Mouse (Mus musculus): ENCODE data around the gene Med13l. TPM values are rescaled to one million over a fixed set of nuclear protein-coding genes. Genes with fewer than 3 reads are reported as not detected.

The Med13l gene
- polyA plus RNA-seq, 1 experiment from 2014 or later, result 7.0 TPM

- no peak for TF ChIP-seq CTCF (IDR thresholded peaks at IDR 0.05; ENCODE audit: low read depth)
- Histone ChIP-seq H3K27me3 (ENCODE audit: insufficient read depth, low read length) (no peaks in the 10 kb centered on the region), H3K4me1 (replicated peaks; ENCODE audit: insufficient read depth, low read length) (no peaks in the 10 kb centered on the region), H3K4me3 (replicated peaks; ENCODE audit: low read depth, low read length) (no peak overlapping the region), H3K27ac (no peak overlapping the region), H3K9ac (ENCODE audit: low read depth, low read length) (no peak overlapping the region), H3K9me3 (replicated peaks; ENCODE audit: low read length) (no peaks in the 10 kb centered on the region), H3K36me3 (ENCODE audit: insufficient read depth, low read length) (peaks cover 5% of the 10 kb centered on the region; the same call in 1 of the 2 replicates), H3K4me2 (ENCODE audit: low read length) (no peak overlapping the region)
- WGBS, result 76% methylated on average over 10 of the region's 10 CpGs
- no peak for DNase-seq (ENCODE audit: low spot score)
- ATAC-seq (replicated peaks; ENCODE audit: low FRiP score, low read depth), result no peak
These were observed 157.0 kb downstream of the Med13l start for GRCm38 (mm10) chr5:118717456-118717855.

- Histone ChIP-seq H3K9me3 (replicated peaks; ENCODE audit: low read length) (no peaks in the 10 kb centered on the region), H3K27me3 (ENCODE audit: insufficient read depth, low read length) (no peaks in the 10 kb centered on the region), H3K9ac (ENCODE audit: low read depth, low read length) (no peak overlapping the region), H3K4me2 (ENCODE audit: low read length) (no peak overlapping the region), H3K27ac (no peak overlapping the region), H3K4me3 (replicated peaks; ENCODE audit: low read depth, low read length) (no peak overlapping the region), H3K4me1 (replicated peaks; ENCODE audit: insufficient read depth, low read length) (no peaks in the 10 kb centered on the region), H3K36me3 (ENCODE audit: insufficient read depth, low read length) (peaks cover 5% of the 10 kb centered on the region; the same call in 1 of the 2 replicates)
- TF ChIP-seq CTCF (IDR thresholded peaks at IDR 0.05; ENCODE audit: low read depth), result no peak
- no peak for ATAC-seq (replicated peaks; ENCODE audit: low FRiP score, low read depth)
- no peak for DNase-seq (ENCODE audit: low spot score)
- WGBS, result 81% methylated on average over 6 of the region's 6 CpGs
These were observed 157.6 kb downstream of the Med13l start for GRCm38 (mm10) chr5:118718070-118718469.

GRCm38 (mm10) chr5:118721416-118721815, 160.9 kb downstream of the Med13l start:
- no peaks in the 10 kb centered on the region for H3K9me3 ChIP-seq (replicated peaks; ENCODE audit: low read length)
- WGBS, result 72% methylated on average over 12 of the region's 12 CpGs
- no peak overlapping the region for H3K27ac ChIP-seq
- no peaks in the 10 kb centered on the region for H3K27me3 ChIP-seq (ENCODE audit: insufficient read depth, low read length)
- peaks cover 16% of the 10 kb centered on the region for H3K36me3 ChIP-seq (ENCODE audit: insufficient read depth, low read length)
- ATAC-seq (replicated peaks; ENCODE audit: low FRiP score, low read depth) (no peak), DNase-seq (ENCODE audit: low spot score) (no peak)
- H3K9ac ChIP-seq (ENCODE audit: low read depth, low read length), result no peak overlapping the region
- H3K4me1 ChIP-seq (replicated peaks; ENCODE audit: insufficient read depth, low read length), result no peaks in the 10 kb centered on the region
- H3K4me3 ChIP-seq (replicated peaks; ENCODE audit: low read depth, low read length), result no peak overlapping the region
- H3K4me2 ChIP-seq (ENCODE audit: low read length), result no peak overlapping the region
- TF ChIP-seq CTCF (IDR thresholded peaks at IDR 0.05; ENCODE audit: low read depth), result no peak

- Histone ChIP-seq H3K4me3 (replicated peaks; ENCODE audit: low read depth, low read length) (no peak overlapping the region), H3K9me3 (replicated peaks; ENCODE audit: low read length) (no peaks in the 10 kb centered on the region), H3K4me1 (replicated peaks; ENCODE audit: insufficient read depth, low read length) (no peaks in the 10 kb centered on the region), H3K4me2 (ENCODE audit: low read length) (no peak overlapping the region), H3K9ac (ENCODE audit: low read depth, low read length) (no peak overlapping the region), H3K27me3 (ENCODE audit: insufficient read depth, low read length) (no peaks in the 10 kb centered on the region), H3K27ac (no peak overlapping the region), H3K36me3 (ENCODE audit: insufficient read depth, low read length) (peaks cover 19% of the 10 kb centered on the region)
- no peak for TF ChIP-seq CTCF (IDR thresholded peaks at IDR 0.05; ENCODE audit: low read depth)
- DNase-seq (ENCODE audit: low spot score), result no peak
- WGBS, result 82% methylated on average over 5 of the region's 5 CpGs
- no peak for ATAC-seq (replicated peaks; ENCODE audit: low FRiP score, low read depth)
These were observed 161.4 kb downstream of the Med13l start for GRCm38 (mm10) chr5:118721848-118722247.

DNA sequence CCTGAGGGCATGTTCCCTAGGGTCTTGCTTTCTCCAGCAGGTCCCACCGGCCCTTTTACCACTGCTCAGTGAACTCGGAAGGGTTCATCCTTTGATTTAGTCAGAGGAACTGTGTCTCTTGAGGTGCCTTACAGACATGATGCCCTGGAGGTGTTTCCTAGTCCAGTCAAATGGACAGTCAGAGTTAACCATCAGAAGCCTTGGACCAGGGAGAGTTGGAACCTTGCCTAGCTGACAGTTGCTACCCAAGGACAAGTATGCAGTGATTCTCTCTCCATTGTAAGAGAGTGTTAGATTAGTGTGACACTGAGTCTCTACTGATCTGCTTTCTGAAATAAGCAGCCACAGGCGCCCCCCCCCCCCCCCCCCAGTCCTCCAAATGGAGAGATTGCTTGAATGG, 162.0 kb downstream of the Med13l start:
- no peaks in the 10 kb centered on the region for H3K9me3 ChIP-seq (replicated peaks; ENCODE audit: low read length)

DNA sequence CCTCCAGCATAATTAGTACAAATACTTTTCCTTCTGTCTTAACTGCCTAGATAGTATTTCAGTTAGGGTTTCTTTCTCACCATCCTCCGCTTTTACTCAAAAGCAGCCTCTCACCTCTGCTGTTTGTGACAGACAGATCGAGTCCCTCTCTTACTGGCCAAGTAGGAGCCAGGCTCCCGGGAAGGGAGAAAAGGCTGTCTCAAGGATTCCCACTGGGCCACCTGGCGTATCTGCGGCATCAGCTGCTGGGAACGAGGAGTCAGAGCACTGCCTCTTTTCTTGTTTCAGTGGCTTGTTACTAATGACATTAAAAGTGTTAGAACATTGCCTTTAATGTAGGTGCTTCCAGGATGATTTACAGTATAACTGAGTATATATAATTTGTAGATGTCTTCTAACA, 164.9 kb downstream of the Med13l start:
- Histone ChIP-seq H3K9ac (ENCODE audit: low read depth, low read length) (no peak overlapping the region), H3K4me2 (ENCODE audit: low read length) (no peak overlapping the region), H3K36me3 (ENCODE audit: insufficient read depth, low read length) (peaks cover 44% of the 10 kb centered on the region), H3K27ac (no peak overlapping the region), H3K27me3 (ENCODE audit: insufficient read depth, low read length) (no peaks in the 10 kb centered on the region), H3K4me1 (replicated peaks; ENCODE audit: insufficient read depth, low read length) (no peaks in the 10 kb centered on the region), H3K9me3 (replicated peaks; ENCODE audit: low read length) (no peaks in the 10 kb centered on the region), H3K4me3 (replicated peaks; ENCODE audit: low read depth, low read length) (no peak overlapping the region)
- 70% methylated on average over 6 of the region's 6 CpGs for WGBS
- DNase-seq (ENCODE audit: low spot score) (no peak), ATAC-seq (replicated peaks; ENCODE audit: low FRiP score, low read depth) (no peak)
- TF ChIP-seq CTCF (IDR thresholded peaks at IDR 0.05; ENCODE audit: low read depth), result no peak

More for the DNA sequence above, 162.0 kb downstream of the Med13l start:
- no peak for TF ChIP-seq CTCF (IDR thresholded peaks at IDR 0.05; ENCODE audit: low read depth)
- ATAC-seq (replicated peaks; ENCODE audit: low FRiP score, low read depth) (no peak), DNase-seq (ENCODE audit: low spot score) (no peak)
- Histone ChIP-seq H3K9ac (ENCODE audit: low read depth, low read length) (no peak overlapping the region), H3K4me3 (replicated peaks; ENCODE audit: low read depth, low read length) (no peak overlapping the region), H3K36me3 (ENCODE audit: insufficient read depth, low read length) (peaks cover 20% of the 10 kb centered on the region), H3K4me2 (ENCODE audit: low read length) (no peak overlapping the region), H3K4me1 (replicated peaks; ENCODE audit: insufficient read depth, low read length) (no peaks in the 10 kb centered on the region), H3K27me3 (ENCODE audit: insufficient read depth, low read length) (no peaks in the 10 kb centered on the region), H3K27ac (no peak overlapping the region)
- 62% methylated on average over 3 of the region's 3 CpGs for WGBS

- no peak for TF ChIP-seq CTCF (IDR thresholded peaks at IDR 0.05; ENCODE audit: low read depth)
- Histone ChIP-seq H3K4me2 (ENCODE audit: low read length) (no peak overlapping the region), H3K4me3 (replicated peaks; ENCODE audit: low read depth, low read length) (no peak overlapping the region), H3K9ac (ENCODE audit: low read depth, low read length) (no peak overlapping the region), H3K4me1 (replicated peaks; ENCODE audit: insufficient read depth, low read length) (no peaks in the 10 kb centered on the region), H3K9me3 (replicated peaks; ENCODE audit: low read length) (no peaks in the 10 kb centered on the region), H3K27ac (no peak overlapping the region), H3K36me3 (ENCODE audit: insufficient read depth, low read length) (peaks cover 45% of the 10 kb centered on the region), H3K27me3 (ENCODE audit: insufficient read depth, low read length) (no peaks in the 10 kb centered on the region)
- no peak for ATAC-seq (replicated peaks; ENCODE audit: low FRiP score, low read depth)
- WGBS, result 68% methylated on average over 10 of the region's 10 CpGs
- DNase-seq (ENCODE audit: low spot score), result no peak
These were observed 165.5 kb downstream of the Med13l start for GRCm38 (mm10) chr5:118725886-118726505.

Measured in kidney, postnatal 0 days (tissue).